Mouse (Mus musculus) cerebellum, postnatal 14 days (tissue): ENCODE results near the gene Hoxa3.
A peak's percentile ranks its signal among the peaks of the same experiment; 100 is the strongest.

Experiments used
- DNase-seq, 2 experiments: peaks; one replicate each; pipeline ENCODE4 v3.0.0; 2021; ENCODE audit warnings: mixed read lengths in 2 of 2

Gene Hoxa3

GRCm38 (mm10) chr6:52165441-52166370, 47.4 kb downstream of the Hoxa3 start:
- DNase-seq, result peak in 1 of 2 experiments; percentile 14

- DNase-seq, result peak in 1 of 2 experiments; percentile 7
Measured at GRCm38 (mm10) chr6:52164626-52165440, 48.3 kb downstream of the Hoxa3 start, which contains the start of gene Hoxa2. Gene Hoxa2, minus strand, starts transcription at chr6:52164831.

- DNase-seq, result peak in 1 of 2 experiments; percentile 27
Measured at GRCm38 (mm10) chr6:52164051-52164625, 49.0 kb downstream of the Hoxa3 start.

- peak in 1 of 2 experiments; percentile 28 for DNase-seq
Measured at GRCm38 (mm10) chr6:52163366-52164031, 49.6 kb downstream of the Hoxa3 start.

- DNase-seq, result peak in 1 of 2 experiments; percentile 33
Measured at GRCm38 (mm10) chr6:52162611-52163365, 50.3 kb downstream of the Hoxa3 start.

- DNase-seq, result no peak
Measured at GRCm38 (mm10) chr6:52162093-52162380, 51.1 kb downstream of the Hoxa3 start.

- DNase-seq, result peak in 1 of 2 experiments; percentile 41
Measured at GRCm38 (mm10) chr6:52161336-52162092, 51.6 kb downstream of the Hoxa3 start.

GRCm38 (mm10) chr6:52160511-52161335, 52.4 kb downstream of the Hoxa3 start:
- peak in 1 of 2 experiments; percentile 30 for DNase-seq

GRCm38 (mm10) chr6:52159979-52160378, 53.2 kb downstream of the Hoxa3 start:
- DNase-seq, result no peak

- no peak for DNase-seq
Measured at GRCm38 (mm10) chr6:52159164-52159761, 53.9 kb downstream of the Hoxa3 start.

GRCm38 (mm10) chr6:52158276-52159051, 54.7 kb downstream of the Hoxa3 start, which contains the start of gene Hoxa1:
Gene Hoxa1, minus strand, starts transcription at chr6:52158317.
- DNase-seq, result peak; percentile 50 to 51

- peak in 1 of 2 experiments; percentile 3 for DNase-seq
Measured at GRCm38 (mm10) chr6:52157466-52158275, 55.5 kb downstream of the Hoxa3 start.

GRCm38 (mm10) chr6:52156551-52157200, 56.5 kb downstream of the Hoxa3 start:
- DNase-seq, result peak in 1 of 2 experiments; percentile 3

GRCm38 (mm10) chr6:52155471-52155870, 57.7 kb downstream of the Hoxa3 start:
- DNase-seq, result no peak

- DNase-seq, result peak in 1 of 2 experiments; percentile 21
Measured at GRCm38 (mm10) chr6:52154044-52154443, 59.1 kb downstream of the Hoxa3 start.

GRCm38 (mm10) chr6:52153270-52153669, 59.9 kb downstream of the Hoxa3 start:
- peak in 1 of 2 experiments; percentile 20 for DNase-seq
